In genomic region chr19:20122475-20122874, GRCm38 (mm10) we compare ENCODE assay signal across 11 mouse cellular contexts.
A peak's percentile ranks its signal among the peaks of the same experiment; 100 is the strongest.
DNase-seq lines count a peak whose midpoint lies in the region; ATAC-seq and TF ChIP-seq lines count a peak whose summit lies in the region.
"Had no signal": no experiment of that assay in that cellular context is flagged by ENCODE, and none has a peak within 500 bp of the region (broad histone marks: within the 10 kb centered on the region; RNA-seq: fewer than 3 reads in every experiment).

No protein-coding gene starts in this region.

- no peak for TF ChIP-seq CTCF in liver, postnatal 0 days (IDR thresholded peaks at IDR 0.05; ENCODE audit: low read depth)

- H3K27me3 ChIP-seq in hindbrain, embryonic 14.5 days (ENCODE audit: control insufficient read depth, insufficient read depth, low read length), result no peaks in the 10 kb centered on the region
- H3K27me3 ChIP-seq in neural tube, embryonic 11.5 days (ENCODE audit: control insufficient read depth, insufficient read depth, low read length), result no peaks in the 10 kb centered on the region
- H3K27me3 ChIP-seq in kidney, embryonic 14.5 days (ENCODE audit: control insufficient read depth, insufficient read depth, low read length), result no peaks in the 10 kb centered on the region
- H3K27me3 ChIP-seq in liver, postnatal 0 days (ENCODE audit: insufficient read depth, low read length), result no peaks in the 10 kb centered on the region

- peaks cover 8% of the 10 kb centered on the region; the same call in 1 of the 2 replicates for H3K4me1 ChIP-seq in hindbrain, embryonic 14.5 days (replicated peaks; ENCODE audit: control insufficient read depth, insufficient read depth, low read length)
- H3K4me1 ChIP-seq in neural tube, embryonic 11.5 days (ENCODE audit: control insufficient read depth, insufficient read depth, low read length), result no peaks in the 10 kb centered on the region
- no peaks in the 10 kb centered on the region for H3K4me1 ChIP-seq in kidney, embryonic 14.5 days (ENCODE audit: control insufficient read depth, insufficient read depth, low read length)
- H3K4me1 ChIP-seq in liver, postnatal 0 days (ENCODE audit: insufficient read depth), result no peaks in the 10 kb centered on the region

- TF ChIP-seq EP300 in liver, postnatal 0 days (IDR thresholded peaks at IDR 0.05; ENCODE audit: low read depth), result no peak

- no peak overlapping the region; the same call in 1 of the 2 replicates for H3K27ac ChIP-seq in hindbrain, embryonic 14.5 days
- no peak overlapping the region for H3K27ac ChIP-seq in neural tube, embryonic 11.5 days (ENCODE audit: low read depth, low read length)
- H3K27ac ChIP-seq in kidney, embryonic 14.5 days (ENCODE audit: low read depth, low read length), result no peak overlapping the region
- H3K27ac ChIP-seq in liver, postnatal 0 days (ENCODE audit: low read depth), result no peak overlapping the region
- H3K27ac ChIP-seq: heart, adult 2 months had no signal

- ATAC-seq in hindbrain, embryonic 14.5 days (ENCODE audit: low FRiP score), result peak; percentile 88
- peak; percentile 88 for ATAC-seq in neural tube, embryonic 11.5 days (ENCODE audit: insufficient read depth, low FRiP score, low TSS enrichment)
- no peak for ATAC-seq in kidney, embryonic 14.5 days (ENCODE audit: low FRiP score, low TSS enrichment)
- ATAC-seq in liver, postnatal 0 days, result no peak

- no peak overlapping the region for H3K4me3 ChIP-seq in hindbrain, embryonic 14.5 days (replicated peaks; ENCODE audit: low read length)
- no peak overlapping the region for H3K4me3 ChIP-seq in neural tube, embryonic 11.5 days (ENCODE audit: low read depth, low read length)
- no peak overlapping the region for H3K4me3 ChIP-seq in kidney, embryonic 14.5 days (ENCODE audit: low read length)
- no peak overlapping the region for H3K4me3 ChIP-seq in liver, postnatal 0 days (ENCODE audit: low read depth, low read length)
- H3K4me3 ChIP-seq: heart, adult 2 months had no signal

- WGBS in hindbrain, embryonic 14.5 days, result 8% methylated on average over 4 of the region's 4 CpGs
- 18% methylated on average over 4 of the region's 4 CpGs for WGBS in neural tube, embryonic 11.5 days
- 48% methylated on average over 4 of the region's 4 CpGs for WGBS in kidney, embryonic 14.5 days
- WGBS in liver, postnatal 0 days (ENCODE audit: insufficient replicate concordance), result 58% methylated on average over 4 of the region's 4 CpGs

- H3K36me3 ChIP-seq in hindbrain, embryonic 14.5 days (replicated peaks; ENCODE audit: control insufficient read depth, insufficient read depth), result no peaks in the 10 kb centered on the region
- no peaks in the 10 kb centered on the region for H3K36me3 ChIP-seq in neural tube, embryonic 11.5 days (ENCODE audit: control insufficient read depth, insufficient read depth, low read length)
- no peaks in the 10 kb centered on the region for H3K36me3 ChIP-seq in kidney, embryonic 14.5 days (ENCODE audit: control insufficient read depth, insufficient read depth, low read length)
- no peaks in the 10 kb centered on the region for H3K36me3 ChIP-seq in liver, postnatal 0 days (replicated peaks; ENCODE audit: insufficient read depth, low read length)

- no peak overlapping the region for H3K4me2 ChIP-seq in hindbrain, embryonic 14.5 days (replicated peaks)
- H3K4me2 ChIP-seq in neural tube, embryonic 11.5 days (ENCODE audit: low read depth), result no peak overlapping the region
- H3K4me2 ChIP-seq in kidney, embryonic 14.5 days (replicated peaks; ENCODE audit: low read depth, low read length), result no peak overlapping the region
- no peak overlapping the region for H3K4me2 ChIP-seq in liver, postnatal 0 days (ENCODE audit: low read depth, low read length)

- H3K9me3 ChIP-seq in hindbrain, embryonic 14.5 days (ENCODE audit: control insufficient read depth, low read length), result no peaks in the 10 kb centered on the region
- no peaks in the 10 kb centered on the region for H3K9me3 ChIP-seq in neural tube, embryonic 11.5 days (ENCODE audit: control insufficient read depth, low read length)
- no peaks in the 10 kb centered on the region for H3K9me3 ChIP-seq in kidney, embryonic 14.5 days (ENCODE audit: control insufficient read depth, low read length)
- H3K9me3 ChIP-seq in liver, postnatal 0 days (ENCODE audit: low read length), result no peaks in the 10 kb centered on the region

- H3K9ac ChIP-seq in hindbrain, embryonic 14.5 days, result no peak overlapping the region
- H3K9ac ChIP-seq in neural tube, embryonic 11.5 days (ENCODE audit: low read length), result no peak overlapping the region
- H3K9ac ChIP-seq in kidney, embryonic 14.5 days (ENCODE audit: low read depth, low read length), result no peak overlapping the region
- no peak overlapping the region for H3K9ac ChIP-seq in liver, postnatal 0 days (replicated peaks)

- peak; percentile 97 for DNase-seq in Muller cell, postnatal 12 days (ENCODE audit: inconsistent ontology term)
- peak; percentile 25 for DNase-seq in embryo, embryonic 9.5 days (ENCODE audit: extremely low spot score)
- peak; percentile 64 for DNase-seq in hindbrain, embryonic 14.5 days (ENCODE audit: low spot score)
- peak; percentile 41 for DNase-seq in neural tube, embryonic 11.5 days (ENCODE audit: low spot score)
- DNase-seq in thymus, postnatal 36 days, result no peak
- no peak for DNase-seq in layer of hippocampus, adult 11-12 months (ENCODE audit: low spot score)
- DNase-seq in liver, postnatal 0 days, result no peak
- DNase-seq: cerebellum, postnatal 25 days; heart, adult 2 months; kidney, adult 9 months had no signal

Comparison
In these comparisons a context has a peak if more than half of its experiments do, and no peak if none do; other contexts are left out.
1. DNase-seq: peak in Muller cell, postnatal 12 days (single experiment), embryo, embryonic 9.5 days (single experiment), hindbrain, embryonic 14.5 days (single experiment) and neural tube, embryonic 11.5 days (single experiment); none in thymus, postnatal 36 days (0 of 2), layer of hippocampus, adult 11-12 months (single experiment) and liver, postnatal 0 days (single experiment).
2. ATAC-seq: peak in hindbrain, embryonic 14.5 days (single experiment) and neural tube, embryonic 11.5 days (single experiment); none in kidney, embryonic 14.5 days (single experiment) and liver, postnatal 0 days (single experiment).